Mouse (Mus musculus): Measurements from ENCODE around the gene Tmeff2. TPM values are rescaled to one million over a fixed set of nuclear protein-coding genes. Genes with fewer than 3 reads are reported as not detected.

The Tmeff2 gene
- polyA plus RNA-seq, 1 experiment = not detected

DNA sequence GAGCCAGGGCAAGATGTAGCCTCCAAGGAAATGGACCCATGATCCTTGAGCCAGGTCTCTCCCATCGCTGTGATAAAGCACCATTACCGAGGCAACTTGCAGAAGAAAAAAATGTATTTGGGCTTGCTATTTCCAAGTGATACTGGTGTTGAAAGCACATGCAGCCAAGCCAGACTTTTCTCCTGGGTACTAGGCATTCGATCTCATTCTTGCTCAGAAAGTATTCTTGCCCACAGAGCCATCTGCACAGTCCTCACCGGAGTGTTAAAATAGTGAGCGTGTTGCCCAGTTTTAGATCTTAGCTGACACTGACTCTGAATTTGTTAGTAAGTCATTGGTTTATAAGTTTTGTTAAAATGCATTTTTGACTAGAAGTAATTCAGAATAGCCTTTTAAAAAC lies 215.3 kb downstream of the Tmeff2 start:
- no peaks in the 10 kb centered on the region for H3K4me1 ChIP-seq (ENCODE audit: control insufficient read depth, insufficient read depth, low read length)
- no peak for TF ChIP-seq CTCF (IDR thresholded peaks at IDR 0.05; ENCODE audit: insufficient read depth, low read depth, low read length)
- no peak for TF ChIP-seq POLR2A (IDR thresholded peaks at IDR 0.05; ENCODE audit: insufficient read depth, low read depth, low read length)
- no peak overlapping the region for H3K27ac ChIP-seq (ENCODE audit: insufficient read depth, low read depth, low read length)
- H3K4me3 ChIP-seq (ENCODE audit: insufficient read depth, low read depth, low read length) = no peak overlapping the region
- WGBS = 76% methylated on average over 5 of the region's 5 CpGs

- no peak for TF ChIP-seq POLR2A (IDR thresholded peaks at IDR 0.05; ENCODE audit: insufficient read depth, low read depth, low read length)
- no peak for TF ChIP-seq CTCF (IDR thresholded peaks at IDR 0.05; ENCODE audit: insufficient read depth, low read depth, low read length)
These were observed 217.4 kb downstream of the Tmeff2 start for GRCm38 (mm10) chr1:51117830-51118229.

GRCm38 (mm10) chr1:51125671-51126424 lies 225.4 kb downstream of the Tmeff2 start:
- H3K4me1 ChIP-seq (ENCODE audit: control insufficient read depth, insufficient read depth, low read length) = peaks cover 2% of the 10 kb centered on the region; the same call in 1 of the 2 replicates
- H3K27ac ChIP-seq (ENCODE audit: insufficient read depth, low read depth, low read length) = peak overlapping the region; percentile 37
- WGBS = 34% methylated on average over 10 of the region's 10 CpGs
- TF ChIP-seq CTCF (IDR thresholded peaks at IDR 0.05; ENCODE audit: insufficient read depth, low read depth, low read length) = no peak
- TF ChIP-seq POLR2A (IDR thresholded peaks at IDR 0.05; ENCODE audit: insufficient read depth, low read depth, low read length) = no peak
- H3K4me3 ChIP-seq (ENCODE audit: insufficient read depth, low read depth, low read length) = no peak overlapping the region

More at GRCm38 (mm10) chr1:51117830-51118229, 217.4 kb downstream of the Tmeff2 start:
- no peak overlapping the region for H3K4me3 ChIP-seq (ENCODE audit: insufficient read depth, low read depth, low read length)
- H3K4me1 ChIP-seq (ENCODE audit: control insufficient read depth, insufficient read depth, low read length) = no peaks in the 10 kb centered on the region
- WGBS = 62% methylated on average over 2 of the region's 2 CpGs
- H3K27ac ChIP-seq (ENCODE audit: insufficient read depth, low read depth, low read length) = no peak overlapping the region

DNA sequence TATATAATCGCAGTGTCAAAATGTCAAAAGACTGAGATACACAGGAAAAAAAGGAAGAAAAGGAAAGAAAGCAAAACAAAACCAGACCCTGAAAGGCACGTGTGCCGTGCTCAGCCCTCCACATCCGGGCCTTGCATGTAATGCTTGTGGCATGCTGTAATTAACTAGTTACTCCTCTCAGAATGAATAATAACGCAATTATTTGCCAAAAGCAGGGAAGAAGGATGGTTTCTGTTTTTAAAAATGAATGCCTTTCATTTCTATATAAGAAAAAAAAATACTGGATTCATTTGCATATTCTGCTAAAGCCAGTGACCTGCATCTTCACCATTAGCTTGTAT lies 225.9 kb downstream of the Tmeff2 start:
- WGBS = 16% methylated on average over 5 of the region's 5 CpGs
- Histone ChIP-seq H3K4me3 (ENCODE audit: insufficient read depth, low read depth, low read length) (no peak overlapping the region), H3K27ac (ENCODE audit: insufficient read depth, low read depth, low read length) (no peak overlapping the region), H3K4me1 (ENCODE audit: control insufficient read depth, insufficient read depth, low read length) (peaks cover 2% of the 10 kb centered on the region; the same call in 1 of the 2 replicates)
- TF ChIP-seq CTCF (IDR thresholded peaks at IDR 0.05; ENCODE audit: insufficient read depth, low read depth, low read length) (no peak), POLR2A (IDR thresholded peaks at IDR 0.05; ENCODE audit: insufficient read depth, low read depth, low read length) (no peak)

- no peaks in the 10 kb centered on the region for H3K4me1 ChIP-seq (ENCODE audit: control insufficient read depth, insufficient read depth, low read length)
- H3K27ac ChIP-seq (ENCODE audit: insufficient read depth, low read depth, low read length) = no peak overlapping the region
- WGBS = 57% methylated on average over 2 of the region's 2 CpGs
- TF ChIP-seq CTCF (IDR thresholded peaks at IDR 0.05; ENCODE audit: insufficient read depth, low read depth, low read length) = no peak
- no peak for TF ChIP-seq POLR2A (IDR thresholded peaks at IDR 0.05; ENCODE audit: insufficient read depth, low read depth, low read length)
- no peak overlapping the region for H3K4me3 ChIP-seq (ENCODE audit: insufficient read depth, low read depth, low read length)
These were observed 236.3 kb downstream of the Tmeff2 start for GRCm38 (mm10) chr1:51136792-51137191.

GRCm38 (mm10) chr1:51139605-51140004 lies 239.2 kb downstream of the Tmeff2 start:
- Histone ChIP-seq H3K4me1 (ENCODE audit: control insufficient read depth, insufficient read depth, low read length) (no peaks in the 10 kb centered on the region), H3K27ac (ENCODE audit: insufficient read depth, low read depth, low read length) (no peak overlapping the region), H3K4me3 (ENCODE audit: insufficient read depth, low read depth, low read length) (no peak overlapping the region)
- WGBS = 87% methylated on average over 10 of the region's 10 CpGs
- TF ChIP-seq POLR2A (IDR thresholded peaks at IDR 0.05; ENCODE audit: insufficient read depth, low read depth, low read length) = no peak
- TF ChIP-seq CTCF (IDR thresholded peaks at IDR 0.05; ENCODE audit: insufficient read depth, low read depth, low read length) = no peak

DNA sequence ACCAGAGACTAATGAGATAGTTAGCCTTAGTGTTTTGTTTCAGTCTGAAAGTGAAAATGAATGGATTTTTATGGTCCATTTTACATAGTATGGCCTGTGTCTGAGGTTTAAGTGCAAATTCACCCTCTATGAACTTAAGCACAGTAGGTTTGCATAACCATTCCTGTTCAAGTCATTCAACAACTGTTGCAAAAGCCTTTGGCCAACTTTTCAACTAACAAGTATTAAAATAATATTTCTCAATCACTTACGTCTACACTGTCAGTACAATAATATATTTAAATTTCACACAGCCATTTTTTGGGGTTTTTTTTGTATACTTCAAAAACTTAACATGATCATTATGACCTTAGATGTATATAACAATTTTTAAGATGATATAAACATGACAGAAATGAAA lies 240.9 kb downstream of the Tmeff2 start:
- no peaks in the 10 kb centered on the region for H3K4me1 ChIP-seq (ENCODE audit: control insufficient read depth, insufficient read depth, low read length)
- TF ChIP-seq POLR2A (IDR thresholded peaks at IDR 0.05; ENCODE audit: insufficient read depth, low read depth, low read length) (no peak), CTCF (IDR thresholded peaks at IDR 0.05; ENCODE audit: insufficient read depth, low read depth, low read length) (no peak)
- no peak overlapping the region for H3K4me3 ChIP-seq (ENCODE audit: insufficient read depth, low read depth, low read length)
- WGBS = 100% methylated on average over 1 of the region's 1 CpGs
- H3K27ac ChIP-seq (ENCODE audit: insufficient read depth, low read depth, low read length) = no peak overlapping the region

DNA sequence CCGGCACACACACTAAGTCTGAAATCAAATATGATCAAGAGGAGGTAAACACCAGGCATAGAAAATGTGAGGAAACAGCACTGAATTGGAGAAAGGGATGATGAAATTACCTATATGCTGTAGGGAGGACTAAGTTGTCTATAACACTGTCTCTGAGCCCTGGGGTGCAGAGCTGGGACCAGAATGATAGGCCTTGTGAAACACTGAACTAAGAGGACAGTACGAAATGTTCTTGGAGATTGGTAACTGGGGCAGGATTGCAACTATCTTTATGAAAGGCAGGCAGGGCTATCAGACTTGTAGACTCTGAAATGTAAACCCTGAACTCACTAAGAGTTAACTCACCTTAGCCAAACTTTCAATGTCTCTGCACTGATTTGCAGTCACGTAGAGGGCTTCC lies 242.3 kb downstream of the Tmeff2 start:
- Histone ChIP-seq H3K27ac (ENCODE audit: insufficient read depth, low read depth, low read length) (no peak overlapping the region), H3K4me1 (ENCODE audit: control insufficient read depth, insufficient read depth, low read length) (no peaks in the 10 kb centered on the region), H3K4me3 (ENCODE audit: insufficient read depth, low read depth, low read length) (no peak overlapping the region)
- no peak for TF ChIP-seq POLR2A (IDR thresholded peaks at IDR 0.05; ENCODE audit: insufficient read depth, low read depth, low read length)
- TF ChIP-seq CTCF (IDR thresholded peaks at IDR 0.05; ENCODE audit: insufficient read depth, low read depth, low read length) = no peak
- 96% methylated on average over 3 of the region's 3 CpGs for WGBS

DNA sequence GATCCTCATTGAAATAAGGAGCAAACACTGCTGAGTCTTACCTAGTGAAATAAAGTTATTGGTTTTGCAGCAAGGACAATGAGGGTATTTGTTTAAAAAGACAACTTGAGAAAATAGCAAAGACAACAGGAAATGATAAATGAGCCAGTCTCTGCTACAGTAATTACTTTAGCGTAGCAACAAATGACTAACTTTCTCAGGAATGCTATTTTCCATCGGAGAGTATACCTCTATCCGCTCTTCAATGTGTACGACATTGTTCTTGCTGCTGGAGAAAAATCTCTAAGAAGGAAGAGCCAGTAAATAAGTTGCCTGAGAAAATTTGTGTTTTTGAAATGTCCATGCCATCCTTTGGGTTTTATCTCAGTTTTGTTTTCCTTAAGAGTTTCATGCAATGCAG lies 245.2 kb downstream of the Tmeff2 start:
- peaks cover 2% of the 10 kb centered on the region; the same call in 1 of the 2 replicates for H3K4me1 ChIP-seq (ENCODE audit: control insufficient read depth, insufficient read depth, low read length)
- no peak overlapping the region for H3K4me3 ChIP-seq (ENCODE audit: insufficient read depth, low read depth, low read length)
- 71% methylated on average over 4 of the region's 4 CpGs for WGBS
- H3K27ac ChIP-seq (ENCODE audit: insufficient read depth, low read depth, low read length) = no peak overlapping the region
- TF ChIP-seq CTCF (IDR thresholded peaks at IDR 0.05; ENCODE audit: insufficient read depth, low read depth, low read length) = no peak
- TF ChIP-seq POLR2A (IDR thresholded peaks at IDR 0.05; ENCODE audit: insufficient read depth, low read depth, low read length) = no peak

Data from olfactory bulb, adult 2 months (tissue).